ENCODE assay signal across 34 mouse cellular contexts in genomic region chr6:51029516-51029915, GRCm38 (mm10).
"Had no signal": no experiment of that assay in that cellular context is flagged by ENCODE, and none has a peak within 500 bp of the region (broad histone marks: within the 10 kb centered on the region; RNA-seq: fewer than 3 reads in every experiment).

No protein-coding gene starts in this region.

- H3K9me3 ChIP-seq: heart, embryonic 12.5 days; heart, embryonic 13.5 days; heart, embryonic 15.5 days; hindbrain, embryonic 10.5 days; hindbrain, embryonic 12.5 days; hindbrain, embryonic 13.5 days; hindbrain, embryonic 15.5 days; intestine, embryonic 15.5 days; kidney, embryonic 15.5 days had no signal

- H3K4me1 ChIP-seq: hindbrain, embryonic 13.5 days; hindbrain, embryonic 15.5 days; kidney, embryonic 15.5 days had no signal

- DNase-seq: heart, postnatal 10 days; heart, postnatal 14 days; heart, postnatal 36 days; heart, postnatal 4 days; kidney, adult 11 months; kidney, adult 18-20 months; kidney, adult 2 months; kidney, adult 8-10 months; kidney, adult 9 months; kidney, postnatal 10 days; kidney, postnatal 14 days; kidney, postnatal 25 days; kidney, postnatal 36 days; kidney, postnatal 4 days; layer of hippocampus, adult 9-11 months; layer of hippocampus, postnatal 36 days had no signal

- H3K4me3 ChIP-seq: heart, embryonic 12.5 days; heart, embryonic 13.5 days; heart, embryonic 15.5 days; hindbrain, embryonic 10.5 days; hindbrain, embryonic 12.5 days; hindbrain, embryonic 13.5 days; hindbrain, embryonic 15.5 days; intestine, embryonic 15.5 days; kidney, embryonic 15.5 days; layer of hippocampus, adult 2 months; left cerebral cortex, adult 2 months had no signal

- H3K27ac ChIP-seq: heart, embryonic 13.5 days; heart, embryonic 15.5 days; hindbrain, embryonic 10.5 days; hindbrain, embryonic 12.5 days; hindbrain, embryonic 13.5 days; hindbrain, embryonic 14.5 days; hindbrain, embryonic 15.5 days; hindbrain, postnatal 0 days; intestine, embryonic 15.5 days; kidney, embryonic 15.5 days; kidney, postnatal 0 days; layer of hippocampus, adult 2 months; left cerebral cortex, adult 2 months had no signal

- H3K27me3 ChIP-seq: heart, embryonic 13.5 days; heart, embryonic 15.5 days; hindbrain, embryonic 12.5 days; hindbrain, embryonic 13.5 days; hindbrain, embryonic 15.5 days; intestine, embryonic 15.5 days; kidney, embryonic 15.5 days had no signal

- H3K36me3 ChIP-seq: heart, embryonic 12.5 days; heart, embryonic 13.5 days; heart, embryonic 15.5 days; hindbrain, embryonic 10.5 days; hindbrain, embryonic 12.5 days; hindbrain, embryonic 13.5 days; hindbrain, embryonic 15.5 days; intestine, embryonic 15.5 days; kidney, embryonic 15.5 days had no signal

- ATAC-seq: hindbrain, embryonic 16.5 days; hindbrain, postnatal 0 days; inflammation-experienced regulatory T-cells, adult 6 months; intestine, embryonic 15.5 days; intestine, embryonic 16.5 days; intestine, postnatal 0 days had no signal
